Mouse (Mus musculus) splenic B cell, adult 2 months (primary cell): Measurements from ENCODE around the gene Il18r1.
A peak's percentile ranks its signal among the peaks of the same experiment; 100 is the strongest.

Experiments
- DNase-seq: peaks from one replicate; pipeline ENCODE4 v3.0.0-alpha.2; 2011; ENCODE audit warnings: low read depth, low spot score
- H3K27me3 ChIP-seq: 2 replicates; pipeline ENCODE4 v1.6.1; 2012; ENCODE audit warnings: mild to moderate bottlenecking, low read length, moderate library complexity, mixed read lengths; ENCODE audit not compliant: control insufficient read depth, poor library complexity, insufficient read depth, severe bottlenecking
- H3K36me3 ChIP-seq: 2 replicates; pipeline ENCODE4 v1.6.1; 2012; ENCODE audit warnings: mild to moderate bottlenecking, low read length, moderate library complexity, mixed read lengths; ENCODE audit not compliant: control insufficient read depth, poor library complexity, insufficient read depth, severe bottlenecking

Gene Il18r1

GRCm38 (mm10) chr1:40465477-40466430 is at the start of gene Il18r1:
Il18r1 (plus strand) TSS chr1:40465552.
- H3K27me3 ChIP-seq = no peaks in the 10 kb centered on the region
- no peaks in the 10 kb centered on the region for H3K36me3 ChIP-seq
- peak; percentile 39 for DNase-seq

- H3K27me3 ChIP-seq = no peaks in the 10 kb centered on the region
- no peaks in the 10 kb centered on the region for H3K36me3 ChIP-seq
- no peak for DNase-seq
These were observed 48.3 kb upstream of the Il18r1 start for GRCm38 (mm10) chr1:40417034-40417433.

- H3K36me3 ChIP-seq = no peaks in the 10 kb centered on the region
- no peaks in the 10 kb centered on the region for H3K27me3 ChIP-seq
- DNase-seq = no peak
These were observed 46.8 kb upstream of the Il18r1 start for GRCm38 (mm10) chr1:40418512-40418911.

GRCm38 (mm10) chr1:40423892-40424291 is 41.5 kb upstream of the Il18r1 start:
- H3K36me3 ChIP-seq = no peaks in the 10 kb centered on the region
- no peaks in the 10 kb centered on the region for H3K27me3 ChIP-seq
- DNase-seq = no peak

GRCm38 (mm10) chr1:40427270-40427669 is 38.1 kb upstream of the Il18r1 start:
- no peak for DNase-seq
- Histone ChIP-seq H3K36me3 (no peaks in the 10 kb centered on the region), H3K27me3 (no peaks in the 10 kb centered on the region)

- Histone ChIP-seq H3K27me3 (no peaks in the 10 kb centered on the region), H3K36me3 (no peaks in the 10 kb centered on the region)
- DNase-seq = no peak
These were observed 37.5 kb upstream of the Il18r1 start for GRCm38 (mm10) chr1:40427901-40428300.

GRCm38 (mm10) chr1:40428910-40429675 is 36.3 kb upstream of the Il18r1 start, which contains the start of gene Il1rl1:
Il1rl1 (plus strand) TSS chr1:40429570.
- DNase-seq = no peak
- Histone ChIP-seq H3K27me3 (no peaks in the 10 kb centered on the region), H3K36me3 (no peaks in the 10 kb centered on the region)

GRCm38 (mm10) chr1:40430143-40430834 is 35.1 kb upstream of the Il18r1 start:
- H3K27me3 ChIP-seq = no peaks in the 10 kb centered on the region
- no peaks in the 10 kb centered on the region for H3K36me3 ChIP-seq
- DNase-seq = no peak

- DNase-seq = no peak
- Histone ChIP-seq H3K36me3 (no peaks in the 10 kb centered on the region), H3K27me3 (no peaks in the 10 kb centered on the region)
These were observed 33.2 kb upstream of the Il18r1 start for GRCm38 (mm10) chr1:40432169-40432568.

GRCm38 (mm10) chr1:40435936-40436335 is 29.4 kb upstream of the Il18r1 start:
- DNase-seq = no peak
- H3K36me3 ChIP-seq = no peaks in the 10 kb centered on the region
- H3K27me3 ChIP-seq = no peaks in the 10 kb centered on the region

GRCm38 (mm10) chr1:40437340-40437739 is 28.0 kb upstream of the Il18r1 start:
- Histone ChIP-seq H3K27me3 (no peaks in the 10 kb centered on the region), H3K36me3 (no peaks in the 10 kb centered on the region)
- no peak for DNase-seq

- no peaks in the 10 kb centered on the region for H3K27me3 ChIP-seq
- H3K36me3 ChIP-seq = no peaks in the 10 kb centered on the region
- DNase-seq = no peak
These were observed 25.8 kb upstream of the Il18r1 start for GRCm38 (mm10) chr1:40439504-40439903.

GRCm38 (mm10) chr1:40444800-40445199 is 20.6 kb upstream of the Il18r1 start:
- DNase-seq = no peak
- no peaks in the 10 kb centered on the region for H3K27me3 ChIP-seq
- H3K36me3 ChIP-seq = no peaks in the 10 kb centered on the region

- DNase-seq = no peak
- H3K27me3 ChIP-seq = no peaks in the 10 kb centered on the region
- H3K36me3 ChIP-seq = no peaks in the 10 kb centered on the region
These were observed 2.0 kb downstream of the Il18r1 start for GRCm38 (mm10) chr1:40467306-40467705.
